Mouse (Mus musculus) induced T-regulatory cell, adult 2 months (primary cell): ENCODE data around the gene Mrpl28.
"Not testable (repeated sequence)": the region's sequence is repeated elsewhere in the genome, so short reads cannot be mapped to it uniquely, and the experiment has no call there.

Source experiments
- DNase-seq: peaks from one replicate; pipeline ENCODE4 v3.0.0-alpha.2; 2012; ENCODE audit warnings: low read depth

The Mrpl28 gene

GRCm38 (mm10) chr17:26175248-26175647 is 51.9 kb downstream of the Mrpl28 start:
- not testable (repeated sequence) for DNase-seq
